Mouse (Mus musculus) stomach, postnatal 0 days (tissue): Measurements from ENCODE around the gene Prss8. TPM values are rescaled to one million over a fixed set of nuclear protein-coding genes. Genes with fewer than 3 reads are reported as not detected.

Source experiments
- ATAC-seq: fragments of 200-750 bp; cut with Nextera tagmentation; 2 replicates; pipeline ENCODE4 v1.8.0; 2017; ENCODE audit not compliant: low FRiP score, low TSS enrichment
- DNase-seq: peaks from one replicate; pipeline ENCODE4 v3.0.0-alpha.2; 2016; ENCODE audit warnings: low spot score
- H3K27ac ChIP-seq: fragments of 300-500 bp; sonication (generic); replicated peaks from 2 replicates; pipeline ENCODE4 v1.5.1; 2014; ENCODE audit warnings: mild to moderate bottlenecking, control low read depth
- H3K27me3 ChIP-seq: fragments of 300-500 bp; sonication (generic); 2 replicates; pipeline ENCODE4 v1.6.1; 2014; ENCODE audit warnings: low read length; ENCODE audit not compliant: control insufficient read depth, insufficient read depth
- H3K36me3 ChIP-seq: fragments of 300-500 bp; sonication (generic); 2 replicates; pipeline ENCODE4 v1.6.1; 2014; ENCODE audit warnings: low read length, mixed read lengths; ENCODE audit not compliant: control insufficient read depth, insufficient read depth
- H3K4me1 ChIP-seq: fragments of 300-500 bp; sonication (generic); replicated peaks from 2 replicates; pipeline ENCODE4 v1.6.1; 2014; ENCODE audit warnings: antibody characterized with exemption; ENCODE audit not compliant: control insufficient read depth, insufficient read depth
- H3K4me2 ChIP-seq: fragments of 300-500 bp; sonication (generic); replicated peaks from 2 replicates; pipeline ENCODE4 v1.6.1; 2014; ENCODE audit warnings: low read depth, mild to moderate bottlenecking, control low read depth, moderate library complexity
- H3K4me3 ChIP-seq: fragments of 300-500 bp; sonication (generic); 2 replicates; pipeline ENCODE4 v1.5.1; 2014; ENCODE audit warnings: low read depth, low read length, control low read depth
- H3K9ac ChIP-seq: fragments of 300-500 bp; sonication (generic); 2 replicates; pipeline ENCODE4 v1.6.1; 2014; ENCODE audit warnings: mild to moderate bottlenecking, low read length, control low read depth, mixed read lengths
- H3K9me3 ChIP-seq: fragments of 300-500 bp; sonication (generic); 2 replicates; pipeline ENCODE4 v1.6.1; 2016; ENCODE audit warnings: low read length; ENCODE audit not compliant: control insufficient read depth
- CTCF ChIP-seq: IDR thresholded peaks from 2 replicates; pipeline ENCODE4 v1.5.1; 2016; ENCODE audit warnings: antibody characterized with exemption, low read depth, mild to moderate bottlenecking, moderate library complexity
- EP300 ChIP-seq: optimal IDR thresholded peaks from 2 replicates; pipeline ENCODE3; 2016; ENCODE audit warnings: antibody characterized with exemption
- WGBS: fragments of 180-500 bp; shearing (Covaris S2); extraction: QIAGEN DNeasy Blood & Tissue Kit; methylation state at CpG from one replicate; pipeline ENCODE4 v1.1.7; 2014; 5-methylcytosine and 5-hydroxymethylcytosine counted together
- polyA plus RNA-seq: library from polyadenylated mRNA; unstranded; fragments of >200 nt; fragmentation: Nextera tagmentation; extraction: Ambion mirVana; gene quantifications from 2 replicates; pipeline ENCODE4 v1.2.1, GENCODE M21; 2015

Gene Prss8
- polyA plus RNA-seq, 1 experiment from 2014 or later, result 77.4 TPM

- 48% methylated on average over 18 of the region's 18 CpGs for WGBS
- ATAC-seq (no peak), DNase-seq (no peak)
- peak overlapping the region; percentile 80 for H3K9ac ChIP-seq
- H3K27ac ChIP-seq, result peak overlapping the region; percentile 89; the same call in 1 of the 2 replicates
- no peaks in the 10 kb centered on the region for H3K36me3 ChIP-seq
- peak overlapping the region; percentile 98 for H3K4me2 ChIP-seq
- no peaks in the 10 kb centered on the region for H3K9me3 ChIP-seq
- H3K27me3 ChIP-seq, result no peaks in the 10 kb centered on the region
- peaks cover 3% of the 10 kb centered on the region; the same call in 1 of the 2 replicates for H3K4me1 ChIP-seq
- TF ChIP-seq EP300 (no peak), CTCF (no peak)
- peak overlapping the region; percentile 67 for H3K4me3 ChIP-seq
Observed at GRCm38 (mm10) chr7:127936216-127936884, 6.4 kb upstream of the Prss8 start.

- H3K4me1 ChIP-seq, result peaks cover 5% of the 10 kb centered on the region
- H3K9ac ChIP-seq, result peak overlapping the region; percentile 80
- peak overlapping the region; percentile 98 for H3K4me2 ChIP-seq
- no peaks in the 10 kb centered on the region for H3K9me3 ChIP-seq
- TF ChIP-seq EP300 (no peak), CTCF (no peak)
- H3K27ac ChIP-seq, result peak overlapping the region; percentile 89
- no peaks in the 10 kb centered on the region for H3K27me3 ChIP-seq
- no peaks in the 10 kb centered on the region for H3K36me3 ChIP-seq
- WGBS, result under 1% methylated on average over 38 of the region's 38 CpGs
- ATAC-seq, result peak; percentile 22
- H3K4me3 ChIP-seq, result peak overlapping the region; percentile 67
- DNase-seq, result no peak
Observed at GRCm38 (mm10) chr7:127935748-127936159, 5.8 kb upstream of the Prss8 start.

GRCm38 (mm10) chr7:127935028-127935722 is 5.3 kb upstream of the Prss8 start:
- Histone ChIP-seq H3K4me1 (peaks cover 5% of the 10 kb centered on the region), H3K4me2 (peak overlapping the region; percentile 98), H3K27ac (peak overlapping the region; percentile 89), H3K4me3 (peak overlapping the region; percentile 67), H3K9me3 (no peaks in the 10 kb centered on the region), H3K27me3 (no peaks in the 10 kb centered on the region), H3K9ac (peak overlapping the region; percentile 80), H3K36me3 (no peaks in the 10 kb centered on the region)
- 5% methylated on average over 32 of the region's 32 CpGs for whole genome bisulfite sequencing
- ATAC-seq, result peak; percentile 87
- no peak for TF ChIP-seq EP300
- peak; percentile 99 for TF ChIP-seq CTCF
- peak; percentile 94 for DNase-seq

- no peak for DNase-seq
- H3K4me3 ChIP-seq, result no peak overlapping the region
- H3K27me3 ChIP-seq, result no peaks in the 10 kb centered on the region
- no peaks in the 10 kb centered on the region for H3K9me3 ChIP-seq
- ATAC-seq, result no peak
- H3K9ac ChIP-seq, result no peak overlapping the region
- H3K4me1 ChIP-seq, result peaks cover 5% of the 10 kb centered on the region
- WGBS, result 74% methylated on average over 5 of the region's 5 CpGs
- H3K27ac ChIP-seq, result no peak overlapping the region
- H3K4me2 ChIP-seq, result no peak overlapping the region
- TF ChIP-seq CTCF (no peak), EP300 (no peak)
- no peaks in the 10 kb centered on the region for H3K36me3 ChIP-seq
Observed at GRCm38 (mm10) chr7:127934075-127934474, 4.2 kb upstream of the Prss8 start.

- Histone ChIP-seq H3K27me3 (no peaks in the 10 kb centered on the region), H3K9me3 (no peaks in the 10 kb centered on the region), H3K4me1 (peaks cover 5% of the 10 kb centered on the region), H3K9ac (no peak overlapping the region), H3K27ac (peak overlapping the region; percentile 95), H3K4me2 (no peak overlapping the region; the same call in 1 of the 2 replicates), H3K36me3 (no peaks in the 10 kb centered on the region), H3K4me3 (no peak overlapping the region)
- TF ChIP-seq CTCF (peak; percentile 37; the same call in 1 of the 2 replicates), EP300 (no peak)
- DNase-seq (peak; percentile 81), ATAC-seq (peak; percentile 19; the same call in 1 of the 2 replicates)
- 24% methylated on average over 13 of the region's 13 CpGs for WGBS
Observed at GRCm38 (mm10) chr7:127932273-127933031, 2.5 kb upstream of the Prss8 start.
